Comparison of ENCODE assay signal across 19 mouse cellular contexts in the genomic region with DNA sequence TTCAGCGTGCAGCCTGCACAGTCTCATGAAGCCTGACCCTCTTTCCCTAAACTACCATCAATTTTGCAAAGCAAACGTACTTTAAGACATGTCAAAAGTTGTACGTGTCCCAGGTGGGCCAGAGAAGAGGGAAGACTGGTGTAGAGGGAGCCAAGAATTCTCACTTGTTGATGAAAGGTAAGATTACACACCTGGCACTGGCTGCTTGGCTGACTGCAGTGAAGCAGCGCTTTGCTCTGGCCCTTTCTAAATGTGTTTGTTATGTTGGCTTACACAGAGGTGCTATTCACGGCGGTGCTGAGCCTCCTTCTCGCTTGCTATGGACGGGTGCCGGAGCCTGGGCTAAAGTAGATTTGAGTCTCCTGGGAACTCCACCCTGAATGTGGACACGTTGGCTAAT. TPM values are rescaled to one million over a fixed set of nuclear protein-coding genes. Genes with fewer than 3 reads are reported as not detected.
DNase-seq lines count a peak whose midpoint lies in the region; ATAC-seq and TF ChIP-seq lines count a peak whose summit lies in the region.
"Had no signal": no experiment of that assay in that cellular context is flagged by ENCODE, and none has a peak within 500 bp of the region (broad histone marks: within the 10 kb centered on the region; RNA-seq: fewer than 3 reads in every experiment).

No protein-coding gene starts in this region.

- no peaks in the 10 kb centered on the region for H3K9me3 ChIP-seq in intestine, embryonic 14.5 days (ENCODE audit: control insufficient read depth, low read length)
- no peaks in the 10 kb centered on the region for H3K9me3 ChIP-seq in intestine, embryonic 16.5 days (ENCODE audit: control insufficient read depth, low read length)
- H3K9me3 ChIP-seq in lung, embryonic 14.5 days (ENCODE audit: low read depth, low read length) = no peaks in the 10 kb centered on the region
- no peaks in the 10 kb centered on the region for H3K9me3 ChIP-seq in embryonic facial prominence, embryonic 14.5 days (ENCODE audit: control insufficient read depth, low read length)
- H3K9me3 ChIP-seq in limb, embryonic 14.5 days (ENCODE audit: control insufficient read depth, low read length) = no peaks in the 10 kb centered on the region
- H3K9me3 ChIP-seq: forebrain, embryonic 12.5 days; heart, embryonic 12.5 days; hindbrain, embryonic 10.5 days had no signal

- no peak for DNase-seq in intestine, embryonic 14.5 days (ENCODE audit: low spot score)
- peak; percentile 29 for DNase-seq in lung, embryonic 14.5 days
- DNase-seq in lung, postnatal 36 days = no peak
- peak; percentile 77 for DNase-seq in embryonic facial prominence, embryonic 14.5 days (ENCODE audit: low spot score)
- peak; percentile 45 for DNase-seq in limb, embryonic 14.5 days (ENCODE audit: low spot score)
- DNase-seq in ovary, adult 18-20 months (ENCODE audit: low spot score) = no peak
- DNase-seq: adrenal gland, postnatal 14 days; cerebellum, adult 11-12 months; cerebellum, adult 9-10 months; cerebellum, postnatal 25 days; gastrocnemius, postnatal 25 days had no signal

- peaks cover 22% of the 10 kb centered on the region for H3K4me1 ChIP-seq in intestine, embryonic 14.5 days (replicated peaks; ENCODE audit: control insufficient read depth, insufficient read depth, low read length)
- H3K4me1 ChIP-seq in intestine, embryonic 16.5 days (ENCODE audit: control insufficient read depth, insufficient read depth, low read length) = no peaks in the 10 kb centered on the region
- H3K4me1 ChIP-seq in lung, embryonic 14.5 days (ENCODE audit: insufficient read depth) = peaks cover 8% of the 10 kb centered on the region; the same call in 1 of the 2 replicates
- no peaks in the 10 kb centered on the region for H3K4me1 ChIP-seq in embryonic facial prominence, embryonic 14.5 days (ENCODE audit: control insufficient read depth, insufficient read depth, low read length)
- peaks cover 14% of the 10 kb centered on the region for H3K4me1 ChIP-seq in limb, embryonic 14.5 days (ENCODE audit: control insufficient read depth, insufficient read depth, low read length)

- WGBS in intestine, embryonic 14.5 days = 53% methylated on average over 10 of the region's 10 CpGs
- 63% methylated on average over 10 of the region's 10 CpGs for WGBS in intestine, embryonic 16.5 days
- WGBS in lung, embryonic 14.5 days = 49% methylated on average over 10 of the region's 10 CpGs
- WGBS in embryonic facial prominence, embryonic 14.5 days = 63% methylated on average over 10 of the region's 10 CpGs
- WGBS in limb, embryonic 14.5 days = 68% methylated on average over 10 of the region's 10 CpGs

- no peak overlapping the region for H3K9ac ChIP-seq in intestine, embryonic 14.5 days (ENCODE audit: low read length)
- H3K9ac ChIP-seq in intestine, embryonic 16.5 days (ENCODE audit: low read depth, low read length) = no peak overlapping the region
- H3K9ac ChIP-seq in lung, embryonic 14.5 days = no peak overlapping the region
- H3K9ac ChIP-seq in embryonic facial prominence, embryonic 14.5 days (ENCODE audit: low read depth, low read length) = no peak overlapping the region
- no peak overlapping the region for H3K9ac ChIP-seq in limb, embryonic 14.5 days (ENCODE audit: low read depth, low read length, severe bottlenecking)
- H3K9ac ChIP-seq: forebrain, embryonic 12.5 days; heart, embryonic 12.5 days; hindbrain, embryonic 14.5 days had no signal

- no peak for TF ChIP-seq CTCF in lung, embryonic 14.5 days (IDR thresholded peaks at IDR 0.05; ENCODE audit: low read depth)

- H3K36me3 ChIP-seq in intestine, embryonic 14.5 days (ENCODE audit: control insufficient read depth, insufficient read depth, low read length) = no peaks in the 10 kb centered on the region
- H3K36me3 ChIP-seq in intestine, embryonic 16.5 days (ENCODE audit: control insufficient read depth, insufficient read depth, low read length) = no peaks in the 10 kb centered on the region
- no peaks in the 10 kb centered on the region for H3K36me3 ChIP-seq in lung, embryonic 14.5 days (ENCODE audit: insufficient read depth)
- H3K36me3 ChIP-seq in embryonic facial prominence, embryonic 14.5 days (ENCODE audit: control insufficient read depth, insufficient read depth, low read length) = no peaks in the 10 kb centered on the region
- H3K36me3 ChIP-seq in limb, embryonic 14.5 days (ENCODE audit: control insufficient read depth, insufficient read depth, low read length) = no peaks in the 10 kb centered on the region
- H3K36me3 ChIP-seq: forebrain, embryonic 12.5 days; heart, embryonic 12.5 days; hindbrain, embryonic 10.5 days had no signal

- peak; percentile 47; the same call in 1 of the 2 replicates for ATAC-seq in intestine, embryonic 14.5 days (replicated peaks; ENCODE audit: low FRiP score, low TSS enrichment, low read depth)
- no peak for ATAC-seq in intestine, embryonic 16.5 days
- ATAC-seq in lung, embryonic 14.5 days (ENCODE audit: insufficient read depth) = peak; percentile 77; the same call in 1 of the 2 replicates
- ATAC-seq in embryonic facial prominence, embryonic 14.5 days (ENCODE audit: low read depth) = peak; percentile 72; the same call in 1 of the 2 replicates
- ATAC-seq in limb, embryonic 14.5 days (ENCODE audit: low FRiP score, low read depth) = 0 out of 2 replicates have a peak, but pooled peaks have one; percentile 23
- ATAC-seq: activated CD4-positive, CD25-positive, alpha-beta regulatory T cell, adult 4 months; forebrain, embryonic 16.5 days; Patski had no signal

- H3K4me3 ChIP-seq in intestine, embryonic 14.5 days (ENCODE audit: low read depth, low read length) = no peak overlapping the region
- H3K4me3 ChIP-seq in intestine, embryonic 16.5 days (ENCODE audit: low read length) = no peak overlapping the region
- no peak overlapping the region for H3K4me3 ChIP-seq in lung, embryonic 14.5 days (ENCODE audit: low read depth, low read length)
- no peak overlapping the region for H3K4me3 ChIP-seq in embryonic facial prominence, embryonic 14.5 days (ENCODE audit: low read depth, low read length)
- H3K4me3 ChIP-seq in limb, embryonic 14.5 days (replicated peaks; ENCODE audit: low read length) = no peak overlapping the region
- H3K4me3 ChIP-seq: forebrain, embryonic 12.5 days; heart, embryonic 12.5 days; hindbrain, embryonic 10.5 days had no signal

- no peak overlapping the region for H3K4me2 ChIP-seq in intestine, embryonic 14.5 days (ENCODE audit: low read length)
- H3K4me2 ChIP-seq in intestine, embryonic 16.5 days (ENCODE audit: low read depth, low read length) = no peak overlapping the region
- no peak overlapping the region for H3K4me2 ChIP-seq in lung, embryonic 14.5 days
- no peak overlapping the region for H3K4me2 ChIP-seq in embryonic facial prominence, embryonic 14.5 days (ENCODE audit: low read depth, low read length)
- no peak overlapping the region for H3K4me2 ChIP-seq in limb, embryonic 14.5 days (replicated peaks; ENCODE audit: low read depth, low read length, severe bottlenecking)
- H3K4me2 ChIP-seq: forebrain, embryonic 12.5 days; heart, embryonic 12.5 days; hindbrain, embryonic 14.5 days had no signal

- no peak for TF ChIP-seq POLR2A in limb, embryonic 14.5 days (IDR thresholded peaks at IDR 0.05; ENCODE audit: borderline replicate concordance, extremely low read depth, insufficient read depth, insufficient read length)

- no peaks in the 10 kb centered on the region for H3K27me3 ChIP-seq in intestine, embryonic 14.5 days (replicated peaks; ENCODE audit: control insufficient read depth, insufficient read depth, low read length)
- H3K27me3 ChIP-seq in intestine, embryonic 16.5 days (replicated peaks; ENCODE audit: control insufficient read depth, insufficient read depth, low read length) = no peaks in the 10 kb centered on the region
- no peaks in the 10 kb centered on the region for H3K27me3 ChIP-seq in lung, embryonic 14.5 days (ENCODE audit: insufficient read depth, low read length)
- H3K27me3 ChIP-seq in embryonic facial prominence, embryonic 14.5 days (replicated peaks; ENCODE audit: control insufficient read depth, insufficient read depth, low read length) = no peaks in the 10 kb centered on the region
- no peaks in the 10 kb centered on the region for H3K27me3 ChIP-seq in limb, embryonic 14.5 days (ENCODE audit: control insufficient read depth, insufficient read depth, low read length)
- H3K27me3 ChIP-seq: forebrain, embryonic 12.5 days; Patski had no signal

- no peak overlapping the region; the same call in 1 of the 2 replicates for H3K27ac ChIP-seq in intestine, embryonic 14.5 days (ENCODE audit: low read depth)
- no peak overlapping the region for H3K27ac ChIP-seq in intestine, embryonic 16.5 days (ENCODE audit: low read length)
- H3K27ac ChIP-seq in lung, embryonic 14.5 days (ENCODE audit: low read depth) = peak overlapping the region; percentile 37
- no peak overlapping the region for H3K27ac ChIP-seq in embryonic facial prominence, embryonic 14.5 days (replicated peaks; ENCODE audit: low read depth, low read length)
- 0 out of 2 replicates have a peak overlapping the region, but pooled peaks have one; percentile 20 for H3K27ac ChIP-seq in limb, embryonic 14.5 days (replicated peaks; ENCODE audit: low read depth, low read length)
- H3K27ac ChIP-seq: forebrain, embryonic 12.5 days; hindbrain, embryonic 10.5 days; hindbrain, embryonic 14.5 days had no signal

RNA-seq across cellular contexts. Expression of a gene that starts 17.1 kb away (rescaled TPM):
- polyA plus RNA-seq in intestine, embryonic 14.5 days (2014; fragmentation: Nextera tagmentation; extraction: Ambion mirVana) = 184 and 222 TPM in 2 replicates
- polyA plus RNA-seq in intestine, embryonic 16.5 days (2015; fragmentation: Nextera tagmentation; extraction: Ambion mirVana) = 117 and 122 TPM in 2 replicates
- polyA plus RNA-seq in lung, embryonic 14.5 days (2014; fragmentation: Nextera tagmentation; extraction: Ambion mirVana) = 78.5 and 92.5 TPM in 2 replicates
- polyA plus RNA-seq in embryonic facial prominence, embryonic 14.5 days (2014; fragmentation: Nextera tagmentation; extraction: Ambion mirVana) = 207 and 229 TPM in 2 replicates
- 152 and 158 TPM in 2 replicates for polyA plus RNA-seq in limb, embryonic 14.5 days (2012; rRNA removed)
- polyA plus RNA-seq in limb, embryonic 14.5 days (2014; fragmentation: Nextera tagmentation; extraction: Ambion mirVana) = 168 and 173 TPM in 2 replicates
- polyA plus RNA-seq: activated CD4-positive, CD25-positive, alpha-beta regulatory T cell, adult 4 months had no signal

RNA-seq across cellular contexts. Expression of a gene that starts 58.1 kb away (rescaled TPM):
- 10.4 and 10.8 TPM in 2 replicates for polyA plus RNA-seq in intestine, embryonic 14.5 days (2014; fragmentation: Nextera tagmentation; extraction: Ambion mirVana)
- 4.5 and 5.1 TPM in 2 replicates for polyA plus RNA-seq in intestine, embryonic 16.5 days (2015; fragmentation: Nextera tagmentation; extraction: Ambion mirVana)
- 4.2 and 7.5 TPM in 2 replicates for polyA plus RNA-seq in lung, embryonic 14.5 days (2014; fragmentation: Nextera tagmentation; extraction: Ambion mirVana)
- 3.4 and 4.4 TPM in 2 replicates for polyA plus RNA-seq in embryonic facial prominence, embryonic 14.5 days (2014; fragmentation: Nextera tagmentation; extraction: Ambion mirVana)
- 1.3 and 2.3 TPM in 2 replicates for polyA plus RNA-seq in limb, embryonic 14.5 days (2012; rRNA removed)
- polyA plus RNA-seq in limb, embryonic 14.5 days (2014; fragmentation: Nextera tagmentation; extraction: Ambion mirVana) = 0.69 and 0.99 TPM in 2 replicates
- polyA plus RNA-seq: activated CD4-positive, CD25-positive, alpha-beta regulatory T cell, adult 4 months had no signal

Comparison
In these comparisons a context has a peak if more than half of its experiments do, and no peak if none do; other contexts are left out.
1. DNase-seq: peak in lung, embryonic 14.5 days (single experiment), embryonic facial prominence, embryonic 14.5 days (single experiment) and limb, embryonic 14.5 days (single experiment); none in intestine, embryonic 14.5 days (single experiment), lung, postnatal 36 days (single experiment) and ovary, adult 18-20 months (single experiment).
2. H3K27ac ChIP-seq: peak in lung, embryonic 14.5 days (single experiment) and limb, embryonic 14.5 days (single experiment); none in intestine, embryonic 14.5 days (single experiment), intestine, embryonic 16.5 days (single experiment) and embryonic facial prominence, embryonic 14.5 days (single experiment).